Mouse (Mus musculus) c-Kit-positive CD71-positive TER-119-positive erythroid progenitor cells, embryonic 14.5 days (primary cell): Measurements from ENCODE around the gene Srsf6.
"Not testable (repeated sequence)": the region's sequence is repeated elsewhere in the genome, so short reads cannot be mapped to it uniquely, and the experiment has no call there.

Experiments
- DNase-seq: peaks from one replicate; pipeline ENCODE4 v3.0.0-alpha.2; 2013; ENCODE audit warnings: low spot score

Gene Srsf6

GRCm38 (mm10) chr2:162931123-162931673, at the start of gene Srsf6:
TSS of gene Srsf6 (plus strand) at chr2:162931528.
- peak; percentile 90 for DNase-seq

- no peak for DNase-seq
Observed at GRCm38 (mm10) chr2:162884101-162884500, 47.2 kb upstream of the Srsf6 start.

GRCm38 (mm10) chr2:162887121-162887520, 44.2 kb upstream of the Srsf6 start:
- DNase-seq: no peak

DNA sequence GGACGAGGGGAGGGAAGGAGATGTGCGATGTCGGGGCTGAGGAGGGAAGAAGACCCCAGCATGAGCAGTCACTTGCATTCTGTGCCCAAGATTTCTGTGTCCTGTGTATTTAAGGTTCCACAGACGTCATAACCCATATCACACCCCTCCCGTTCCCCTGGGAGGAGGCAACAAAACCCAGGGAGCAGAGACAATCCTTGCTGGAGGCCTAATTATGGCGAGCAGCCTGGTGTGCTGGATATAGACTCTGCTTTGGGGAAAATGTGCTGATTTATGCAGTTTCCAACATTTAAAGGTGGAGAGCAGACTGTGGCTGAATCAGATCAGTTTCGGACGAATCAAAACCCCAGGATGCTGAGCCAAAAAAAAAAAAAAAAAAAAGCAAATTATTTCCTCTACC, 42.7 kb upstream of the Srsf6 start:
- no peak for DNase-seq

GRCm38 (mm10) chr2:162889191-162889590, 42.1 kb upstream of the Srsf6 start:
- no peak for DNase-seq

DNA sequence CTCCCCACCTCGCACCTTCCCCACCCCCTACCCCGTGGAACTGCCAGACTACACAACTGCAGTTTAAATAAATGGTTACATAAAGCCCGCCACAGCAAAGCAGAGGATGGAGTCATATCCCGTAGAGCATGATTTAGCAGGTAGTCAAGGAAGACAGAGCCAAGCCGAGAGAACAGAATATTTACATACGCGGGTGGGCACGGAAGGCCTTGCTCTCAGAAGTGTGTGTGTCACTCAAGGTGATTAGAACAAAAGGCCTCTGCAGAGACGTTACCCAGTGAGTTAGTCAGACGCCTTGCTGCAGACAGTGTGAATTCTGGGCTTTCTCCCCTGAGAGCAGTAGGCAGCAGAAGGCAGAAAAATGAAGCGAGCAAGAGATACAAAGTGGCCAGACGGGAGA, 41.6 kb upstream of the Srsf6 start:
- DNase-seq: no peak

GRCm38 (mm10) chr2:162892979-162893378, 38.3 kb upstream of the Srsf6 start:
- DNase-seq: not testable (repeated sequence)

- not testable (repeated sequence) for DNase-seq
Observed at GRCm38 (mm10) chr2:162899256-162899655, 32.1 kb upstream of the Srsf6 start.

DNA sequence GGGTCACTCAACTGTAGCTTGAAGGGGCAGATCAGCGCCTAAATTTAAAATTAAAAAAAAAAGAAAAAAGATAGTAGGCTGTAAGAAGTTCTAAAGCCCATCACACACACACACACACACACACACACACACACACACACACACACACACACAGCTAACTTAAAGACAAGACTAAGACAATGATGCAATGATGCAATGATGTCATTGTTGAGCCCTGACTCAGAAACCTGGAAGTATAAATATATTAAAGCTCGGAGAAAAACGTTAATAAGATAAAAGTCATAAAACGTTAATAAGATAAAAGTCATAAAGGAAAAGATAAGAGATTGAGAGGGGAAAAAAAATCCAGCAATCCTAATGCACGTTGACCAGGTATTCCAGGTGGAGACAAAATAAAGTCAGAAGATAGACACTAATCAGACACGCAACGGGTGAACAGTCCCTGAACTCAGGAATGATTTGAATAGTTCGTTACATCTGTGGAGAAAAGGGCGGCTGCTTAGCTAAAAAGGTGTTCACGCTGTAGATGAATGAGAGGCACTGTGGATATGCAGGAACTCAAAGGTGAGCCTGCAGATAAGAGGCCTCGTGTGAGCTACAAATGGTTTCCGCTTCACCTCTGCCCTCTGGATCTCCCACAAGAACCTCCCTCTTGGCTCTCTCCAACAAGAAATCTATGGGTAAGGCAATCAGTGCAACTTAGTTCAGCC, 31.3 kb upstream of the Srsf6 start:
- DNase-seq: no peak

GRCm38 (mm10) chr2:162900590-162900916, 30.8 kb upstream of the Srsf6 start:
- no peak for DNase-seq

DNA sequence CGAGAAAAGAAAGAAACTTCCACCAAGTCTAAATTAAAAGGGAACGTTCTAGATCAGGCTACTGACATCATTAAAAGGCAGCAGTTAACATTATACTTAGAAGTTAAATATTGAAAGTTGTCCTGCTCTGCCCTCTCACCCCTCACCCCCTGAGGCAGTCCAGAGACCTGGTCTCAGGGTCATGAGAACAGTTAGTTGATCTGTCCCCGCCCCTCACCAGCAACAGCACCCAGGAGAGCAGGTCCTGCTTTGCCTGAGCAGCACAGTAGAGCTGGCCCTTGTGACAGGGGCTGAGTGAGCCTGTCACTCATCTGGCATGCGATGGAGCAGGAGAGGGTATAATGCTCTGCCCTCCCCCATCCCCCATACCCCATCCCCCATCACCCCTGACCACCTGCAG, 25.4 kb upstream of the Srsf6 start:
- DNase-seq: no peak

- DNase-seq: no peak
Observed at GRCm38 (mm10) chr2:162908052-162908491, 23.3 kb upstream of the Srsf6 start.

- DNase-seq: no peak
Observed at GRCm38 (mm10) chr2:162914040-162914439, 17.3 kb upstream of the Srsf6 start.

DNA sequence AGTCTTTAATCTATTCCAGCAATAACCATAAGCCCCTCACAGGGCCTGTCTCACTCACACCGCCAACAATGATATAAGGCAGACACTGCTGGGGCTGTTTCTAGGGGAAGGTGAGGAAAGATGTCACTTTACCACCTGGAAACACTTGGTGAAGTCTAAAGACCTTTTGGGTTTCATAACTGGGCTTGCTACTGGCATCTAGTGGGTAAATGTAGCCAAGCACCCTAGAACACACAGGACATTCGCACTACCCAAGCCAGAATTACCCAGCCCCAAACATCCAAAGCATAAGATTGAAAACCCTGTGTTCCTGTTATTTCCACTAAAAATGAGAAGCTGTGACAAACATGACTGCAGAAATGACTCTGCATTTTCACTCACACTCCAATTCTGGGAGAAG, 16.8 kb upstream of the Srsf6 start:
- DNase-seq: no peak

DNA sequence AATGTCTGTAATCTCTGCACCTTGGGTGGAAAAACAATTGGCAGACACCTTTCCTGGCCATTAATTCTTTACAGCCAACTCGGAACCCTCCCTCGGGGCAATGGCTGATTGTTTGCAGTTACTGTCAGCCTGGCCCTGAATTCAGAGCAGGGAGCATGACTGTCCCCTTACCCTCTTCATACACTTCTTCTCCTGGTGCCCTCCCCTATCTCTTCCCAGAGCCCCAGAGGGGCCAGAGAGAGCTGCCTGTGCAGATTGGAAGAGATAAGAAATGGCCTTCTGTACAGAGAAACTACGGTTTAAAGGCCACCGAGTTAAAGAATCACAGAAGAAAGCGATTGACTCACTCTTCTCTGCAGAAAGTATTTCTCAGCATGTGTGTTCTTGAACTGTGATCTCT, 11.4 kb upstream of the Srsf6 start:
- DNase-seq: no peak

DNA sequence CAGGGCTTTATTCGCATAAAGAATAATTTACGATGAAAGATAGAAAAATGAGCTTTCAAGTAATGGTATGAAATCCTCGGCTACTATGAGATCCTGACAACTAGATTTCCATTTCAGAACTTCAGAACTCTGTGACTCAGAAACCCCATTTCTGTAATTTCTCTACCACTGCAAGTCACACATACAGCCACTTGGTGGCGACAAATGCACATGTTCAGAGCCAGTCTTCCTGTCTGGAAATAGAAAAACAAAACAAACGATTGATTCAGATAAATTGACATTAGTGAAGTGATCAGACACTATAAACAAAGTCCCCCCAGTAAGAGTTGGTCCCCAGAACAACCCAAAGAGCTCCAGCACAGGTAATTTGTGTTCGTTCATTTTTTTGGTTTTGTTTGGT, 9.1 kb upstream of the Srsf6 start:
- peak; percentile 55 for DNase-seq

DNA sequence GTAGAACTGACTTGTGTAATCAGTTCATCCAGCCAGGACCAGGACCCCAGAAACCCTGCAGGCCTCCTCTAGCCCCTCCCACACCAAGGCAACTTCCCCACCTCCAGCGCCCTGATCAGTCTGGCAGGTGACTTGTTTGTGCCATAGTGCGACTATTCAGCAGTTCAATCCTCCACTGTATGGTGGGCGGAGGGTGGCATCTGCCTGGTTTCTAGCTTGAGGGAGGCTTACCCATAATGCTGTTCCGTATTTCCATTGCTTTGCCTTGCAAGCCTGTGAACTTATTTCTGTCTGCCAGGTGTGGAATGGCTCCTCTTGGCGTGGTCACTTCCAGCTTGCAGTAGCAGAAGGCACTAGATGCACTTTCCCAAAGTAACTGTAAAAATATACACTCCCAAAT, 8.5 kb upstream of the Srsf6 start:
- no peak for DNase-seq

GRCm38 (mm10) chr2:162924126-162924525, 7.2 kb upstream of the Srsf6 start:
- DNase-seq: no peak

DNA sequence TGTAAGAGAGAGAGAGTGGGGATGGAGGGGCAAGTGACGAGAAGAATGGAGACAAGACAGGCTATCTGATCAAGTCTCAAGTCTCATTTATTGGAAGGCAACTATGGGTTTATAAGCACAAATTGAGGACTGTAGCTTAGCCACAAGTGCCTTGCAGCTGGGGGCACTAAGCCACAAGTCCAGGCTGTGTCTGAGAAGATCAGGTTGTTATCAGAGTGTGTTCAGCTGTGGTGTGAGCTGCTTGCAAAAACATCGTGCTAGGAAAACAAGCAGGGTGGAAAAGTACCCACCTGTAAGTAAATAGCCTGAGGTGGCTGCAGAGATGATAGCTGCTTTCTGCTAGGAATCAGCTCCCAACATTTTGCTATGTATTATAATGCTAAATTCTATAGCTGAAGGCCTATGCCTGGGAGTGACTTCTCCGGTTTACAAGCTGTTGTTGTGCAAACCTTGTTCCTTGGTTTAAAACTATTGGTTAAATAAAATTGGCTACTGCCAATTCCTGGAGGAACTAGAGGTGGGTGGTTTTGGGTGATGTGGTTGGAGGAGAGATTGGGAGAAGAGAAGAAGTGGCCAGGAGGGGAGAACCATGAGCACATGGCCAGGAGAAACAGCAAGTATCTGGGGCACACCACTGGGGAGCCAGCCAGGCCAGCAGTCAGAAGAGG, 3.3 kb upstream of the Srsf6 start:
- DNase-seq: no peak

GRCm38 (mm10) chr2:162929704-162930103, 1.6 kb upstream of the Srsf6 start:
- DNase-seq: no peak

GRCm38 (mm10) chr2:162930516-162931122, 709 bp upstream of the Srsf6 start:
- peak; percentile 59 for DNase-seq

GRCm38 (mm10) chr2:162931674-162932650, 634 bp downstream of the Srsf6 start:
- DNase-seq: peak; percentile 80
